Mouse (Mus musculus) left cerebral cortex, adult 8-10 months (tissue): Measurements from ENCODE around the gene Xirp1. TPM values are rescaled to one million over a fixed set of nuclear protein-coding genes. Genes with fewer than 3 reads are reported as not detected.

Experiments
- DNase-seq, 2 experiments: peaks; one replicate each; pipeline ENCODE4 v3.0.0; 2022; ENCODE audit warnings: low spot score in 2 of 2
- total RNA-seq, 4 experiments: library from RNA; stranded (reverse); gene quantifications; 2 replicates each; pipeline ENCODE4 v1.2.4; 2022

Xirp1 gene
- total RNA-seq, 4 experiments from 2014 or later, result 0.07 to 0.51 (median 0.31) TPM

DNA sequence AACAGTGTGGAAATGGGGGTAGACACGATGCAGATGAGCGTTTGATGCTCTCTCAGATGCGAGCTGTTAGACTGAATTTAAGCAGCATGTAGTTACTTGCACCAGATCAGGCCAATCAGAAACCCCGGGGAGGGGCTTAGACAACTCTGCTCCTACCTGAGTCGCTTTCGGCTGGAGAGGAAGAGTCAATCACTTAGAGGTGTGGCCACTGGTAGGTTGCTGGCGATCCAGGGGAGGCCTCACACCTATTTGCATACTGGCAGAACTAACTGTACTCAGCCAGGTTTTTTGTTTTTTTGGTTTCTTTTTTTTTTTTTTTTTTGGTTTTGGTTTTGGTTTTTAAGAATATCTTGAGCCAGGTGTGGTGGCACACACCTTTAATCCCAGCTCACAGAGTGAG is 35.1 kb downstream of the Xirp1 start:
- no peak for DNase-seq

DNA sequence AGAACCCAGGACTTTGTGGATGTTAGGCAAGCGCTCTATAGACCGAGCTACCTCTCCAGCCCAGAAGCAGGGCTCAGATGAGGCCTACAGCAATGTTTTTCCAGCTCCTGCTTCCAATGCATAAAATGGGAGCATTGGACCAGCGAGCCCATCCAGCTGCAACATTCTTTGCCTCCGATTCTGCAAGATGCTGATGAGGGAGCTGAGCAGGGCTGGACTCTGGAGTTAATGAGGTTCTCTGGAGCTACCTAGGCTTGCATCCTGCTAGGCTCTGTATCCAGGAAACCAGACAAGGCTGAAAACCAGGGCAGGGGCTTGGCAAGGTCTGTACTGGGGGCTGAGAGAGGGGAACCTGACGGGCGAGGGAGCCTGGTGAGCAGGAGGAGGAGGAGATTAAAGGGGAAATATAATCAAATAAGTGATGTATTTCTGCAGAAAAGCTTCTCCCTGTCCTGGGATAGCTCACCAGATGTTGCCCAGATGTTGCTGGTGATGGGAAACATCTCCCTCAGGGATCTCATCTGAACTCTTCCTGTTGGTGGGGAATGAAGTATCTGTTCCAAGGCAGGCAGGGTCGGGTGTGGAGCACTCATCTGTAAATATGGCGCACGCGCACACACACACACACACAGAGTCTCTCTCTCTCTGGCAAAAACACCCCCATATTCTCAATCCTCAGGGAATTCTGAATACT is 37.4 kb downstream of the Xirp1 start:
- no peak for DNase-seq

DNA sequence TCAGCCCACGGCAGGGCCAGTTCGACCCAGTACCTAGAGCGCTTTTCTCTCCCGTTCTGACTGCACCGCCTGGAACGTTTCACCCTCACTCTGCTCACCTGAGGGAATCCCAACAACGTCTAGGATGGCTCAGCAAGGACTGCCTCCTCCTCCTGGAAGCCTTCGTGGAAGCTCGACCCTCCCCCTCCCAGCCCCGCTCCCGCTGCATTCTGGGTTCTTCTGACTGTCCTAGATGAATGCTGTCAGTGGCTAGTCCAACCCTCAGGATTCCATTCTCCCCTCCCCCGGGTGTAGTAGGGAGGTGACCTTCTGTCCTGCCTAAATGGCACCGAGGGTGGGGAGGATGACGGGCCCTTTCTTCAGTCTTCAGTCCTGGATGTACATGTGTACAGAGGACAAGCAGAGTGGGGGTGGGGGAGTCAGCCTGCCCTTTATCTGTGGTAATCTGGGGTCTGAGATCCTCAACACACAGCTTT is 38.8 kb downstream of the Xirp1 start, which contains the start of gene Csrnp1:
Csrnp1 (minus strand) TSS at position 123 of the 476 bp plus-strand sequence.
- no peak for DNase-seq

DNA sequence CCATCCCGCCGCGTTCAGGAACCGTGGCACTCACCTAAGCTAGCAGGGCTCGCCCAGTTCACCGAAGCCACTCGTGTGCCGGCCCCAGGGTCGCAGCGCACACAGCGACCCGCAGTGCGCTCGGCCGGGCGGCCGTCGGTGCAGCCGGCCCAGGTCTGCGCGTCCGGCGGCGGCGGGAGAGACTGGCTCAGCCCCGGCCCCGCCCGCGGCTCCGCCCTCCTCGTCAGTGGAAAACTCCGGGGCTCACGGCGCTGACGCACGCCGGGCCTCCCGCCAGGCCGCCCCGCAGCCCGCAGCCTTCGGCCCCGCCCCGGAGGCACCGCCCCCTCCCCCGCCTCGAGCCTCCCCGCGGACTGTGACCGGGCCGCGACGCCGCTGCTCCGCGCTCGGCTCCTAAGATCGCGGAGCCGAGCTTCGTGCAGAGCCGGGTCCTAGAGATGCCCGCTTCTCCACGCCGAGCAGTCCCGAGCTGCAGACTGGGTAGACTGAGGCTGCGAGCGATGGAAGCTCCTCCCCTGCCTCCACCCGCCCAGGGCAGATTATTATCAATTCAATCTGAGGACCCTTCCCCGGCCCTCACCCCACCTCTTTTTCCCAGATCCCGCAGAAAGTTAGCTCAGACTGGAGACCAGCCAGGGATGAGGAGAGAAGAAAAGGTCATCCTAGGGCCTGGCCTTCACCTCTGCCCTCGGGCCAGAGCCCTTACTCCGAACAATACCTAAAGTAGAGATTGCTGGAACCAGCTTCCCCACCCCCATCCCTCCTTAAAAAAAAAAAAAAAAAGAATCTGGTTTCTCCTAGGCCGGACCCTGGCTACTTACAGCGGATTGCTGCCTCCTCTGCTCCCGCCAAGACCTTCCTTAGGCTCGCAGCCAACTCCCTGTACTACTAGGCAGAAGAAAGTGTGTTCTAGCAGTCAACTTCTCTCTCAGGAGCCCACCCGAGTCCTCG is 39.5 kb downstream of the Xirp1 start:
- peak; percentile 73 to 84 for DNase-seq

DNA sequence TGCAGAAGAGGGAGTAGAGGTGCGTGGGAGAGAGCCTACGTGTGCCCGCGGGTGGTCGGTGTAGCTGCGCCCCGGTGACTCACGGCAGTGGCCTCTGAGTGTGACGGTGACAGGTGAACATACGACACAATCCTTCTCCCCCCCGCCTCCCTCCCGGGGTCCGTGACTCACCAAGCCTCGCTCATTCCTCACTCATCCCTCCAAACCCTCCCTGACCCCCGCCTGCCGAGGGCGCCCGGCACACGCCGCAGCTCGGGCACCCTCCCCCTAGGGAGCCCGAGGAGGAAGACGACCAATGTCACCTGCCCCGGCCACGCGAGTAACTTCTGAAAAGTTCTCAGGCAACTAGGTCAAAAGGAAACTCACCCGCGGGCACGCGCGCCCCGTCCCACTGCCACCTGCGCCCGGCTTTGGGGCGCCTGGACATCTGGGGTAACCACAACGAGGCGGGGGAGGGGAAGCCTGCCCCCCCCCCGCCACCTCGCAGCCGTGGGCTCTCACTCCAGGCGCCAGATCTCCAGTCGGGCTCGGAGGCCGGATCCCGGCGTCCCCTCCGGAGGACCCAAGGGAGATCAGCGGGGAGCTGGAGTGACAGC is 40.3 kb downstream of the Xirp1 start:
- peak in 1 of 2 experiments; percentile 53 for DNase-seq

DNA sequence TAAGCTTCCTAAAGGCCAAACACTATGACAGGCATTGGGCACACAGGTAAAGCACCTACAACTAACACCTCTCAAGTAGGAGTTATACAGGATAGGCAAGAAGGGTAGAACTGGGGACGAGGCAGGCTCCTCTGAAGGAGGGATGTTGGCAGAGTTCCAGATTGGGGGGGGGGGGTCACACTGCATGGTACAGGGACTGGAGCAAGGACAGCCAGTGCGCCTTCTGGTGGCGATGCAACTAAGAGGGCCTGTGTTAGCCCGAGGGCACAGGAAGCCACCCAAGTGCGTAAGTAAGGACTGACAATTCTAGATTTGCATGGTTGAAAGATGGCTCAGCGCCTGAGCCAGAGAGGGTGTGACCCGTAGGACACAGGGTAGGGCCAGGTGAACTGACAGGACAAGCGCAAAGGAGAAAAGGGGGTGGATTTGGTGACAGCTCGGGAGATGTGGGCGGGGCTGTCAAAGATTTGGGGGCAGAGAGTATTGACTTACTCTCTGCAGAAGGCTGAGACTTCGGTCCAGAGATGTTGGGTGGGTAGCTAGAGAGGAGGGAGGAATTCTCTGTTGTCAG is 41.1 kb downstream of the Xirp1 start:
- DNase-seq, result peak in 1 of 2 experiments; percentile 48

DNA sequence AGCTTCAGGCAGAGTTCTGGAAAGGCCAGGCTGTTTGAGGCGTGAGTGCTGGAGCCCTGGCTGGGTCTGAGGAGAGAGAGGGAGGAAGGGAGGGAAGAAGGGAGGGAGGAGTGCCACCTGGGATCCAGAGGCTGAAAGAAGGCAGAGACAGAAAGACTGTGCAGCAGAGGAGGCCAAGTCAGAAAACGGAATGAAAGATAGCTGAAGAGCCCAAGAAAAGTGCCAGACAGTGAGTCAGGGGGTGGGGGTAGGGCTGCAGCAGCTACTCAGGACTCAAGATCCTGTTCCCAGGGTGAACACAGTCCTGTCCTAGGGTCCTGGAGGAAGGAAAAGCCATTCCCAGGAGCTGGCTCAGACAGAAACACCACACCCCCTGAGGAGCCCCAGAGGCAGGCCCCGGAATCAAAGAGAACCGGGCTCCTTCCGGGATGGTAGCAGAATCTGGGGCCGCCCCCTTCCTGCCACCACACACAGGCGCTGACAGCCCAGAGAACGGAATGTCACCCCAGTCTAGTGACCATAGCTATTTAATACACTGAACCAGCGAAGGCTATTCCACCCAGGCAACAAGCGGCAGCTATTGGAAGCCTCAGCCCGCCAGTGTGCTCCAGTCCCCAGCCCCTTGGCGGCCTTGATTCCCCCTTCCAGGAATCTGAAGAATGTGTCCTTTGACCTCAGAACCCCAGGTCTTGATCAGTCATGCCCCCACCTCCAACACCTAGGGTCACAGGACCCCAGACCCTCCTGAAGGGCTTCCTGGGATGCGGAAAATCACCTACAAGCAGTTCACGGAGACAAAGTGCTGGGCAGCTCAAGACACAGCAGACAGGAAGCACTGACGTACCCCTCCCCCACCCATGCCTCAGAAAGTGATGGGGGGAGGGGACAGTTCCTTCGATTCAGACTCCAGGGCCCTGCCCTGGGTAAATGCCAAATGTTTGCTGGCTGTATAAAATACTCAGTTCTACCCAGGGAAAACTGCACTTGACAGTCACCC is 41.9 kb downstream of the Xirp1 start:
- peak in 1 of 2 experiments; percentile 62 for DNase-seq

DNA sequence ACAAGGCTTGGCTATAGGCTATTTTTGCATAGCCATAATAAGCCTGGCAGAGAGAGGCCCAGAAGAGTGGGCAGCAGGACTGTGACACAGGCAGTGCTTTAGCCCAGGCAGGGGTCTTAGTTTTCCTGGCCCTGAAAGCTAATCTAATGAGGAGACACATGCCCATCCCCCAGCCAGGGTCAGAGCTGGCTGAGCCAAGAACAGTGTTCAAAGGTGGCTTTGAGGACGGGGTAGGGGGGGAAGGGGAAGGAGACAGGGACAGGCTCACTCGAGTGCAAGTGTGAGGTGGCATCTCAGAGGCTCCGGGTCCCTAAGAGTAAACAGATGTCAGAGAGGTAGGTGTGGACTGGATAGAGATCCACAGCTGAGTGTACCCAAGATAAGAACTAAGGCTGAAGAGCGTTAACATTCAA is 42.6 kb downstream of the Xirp1 start:
- DNase-seq, result no peak

DNA sequence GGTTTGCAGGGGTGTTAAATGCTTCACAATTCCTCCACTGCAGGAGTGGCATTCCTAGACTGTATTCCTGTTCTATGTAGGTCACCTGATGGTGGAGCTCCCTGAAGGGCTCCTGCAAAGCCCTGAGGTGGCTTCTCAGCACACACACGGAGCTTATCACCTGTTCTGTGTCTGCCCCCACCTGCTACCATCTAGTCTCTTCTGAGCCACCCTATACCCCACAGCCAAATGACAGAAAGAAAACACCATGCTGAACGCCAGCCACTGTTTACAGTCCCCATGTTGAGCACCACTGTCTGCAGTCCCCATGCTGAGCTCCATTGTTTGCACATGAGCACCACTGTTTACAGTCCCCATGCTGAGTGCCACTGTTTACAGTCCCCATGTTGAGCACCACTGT is 43.6 kb downstream of the Xirp1 start:
- DNase-seq, result no peak

DNA sequence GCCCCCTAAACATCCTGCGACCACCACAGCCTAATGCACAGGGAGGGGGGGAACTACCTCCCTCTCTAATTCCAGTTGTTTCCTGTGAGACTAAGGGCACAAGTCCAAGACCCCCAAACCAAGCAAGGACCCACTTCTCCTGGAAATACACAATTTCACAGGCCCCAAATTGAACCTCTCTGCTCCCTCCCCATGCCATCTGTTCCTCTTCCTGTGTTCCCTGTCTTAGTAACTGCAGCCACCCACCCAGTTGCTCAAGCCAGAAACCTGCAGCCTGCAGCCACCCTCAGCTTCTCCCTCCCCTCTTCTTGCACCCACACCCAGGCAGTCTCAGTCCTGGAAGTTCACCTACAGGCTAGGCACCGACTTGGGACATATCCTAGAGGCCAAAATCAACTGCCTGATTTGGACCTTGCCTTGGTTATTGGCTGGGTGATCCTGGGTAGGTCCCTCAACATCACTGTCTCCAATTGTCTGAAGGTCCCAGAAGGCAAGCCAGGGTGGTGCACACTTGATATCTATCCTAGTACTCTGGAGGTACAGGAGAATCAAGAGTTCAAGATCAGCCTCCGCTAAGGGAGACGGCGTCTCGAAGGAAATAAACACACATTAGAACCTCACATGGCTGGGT is 44.5 kb downstream of the Xirp1 start:
- DNase-seq, result peak in 1 of 2 experiments; percentile 84

DNA sequence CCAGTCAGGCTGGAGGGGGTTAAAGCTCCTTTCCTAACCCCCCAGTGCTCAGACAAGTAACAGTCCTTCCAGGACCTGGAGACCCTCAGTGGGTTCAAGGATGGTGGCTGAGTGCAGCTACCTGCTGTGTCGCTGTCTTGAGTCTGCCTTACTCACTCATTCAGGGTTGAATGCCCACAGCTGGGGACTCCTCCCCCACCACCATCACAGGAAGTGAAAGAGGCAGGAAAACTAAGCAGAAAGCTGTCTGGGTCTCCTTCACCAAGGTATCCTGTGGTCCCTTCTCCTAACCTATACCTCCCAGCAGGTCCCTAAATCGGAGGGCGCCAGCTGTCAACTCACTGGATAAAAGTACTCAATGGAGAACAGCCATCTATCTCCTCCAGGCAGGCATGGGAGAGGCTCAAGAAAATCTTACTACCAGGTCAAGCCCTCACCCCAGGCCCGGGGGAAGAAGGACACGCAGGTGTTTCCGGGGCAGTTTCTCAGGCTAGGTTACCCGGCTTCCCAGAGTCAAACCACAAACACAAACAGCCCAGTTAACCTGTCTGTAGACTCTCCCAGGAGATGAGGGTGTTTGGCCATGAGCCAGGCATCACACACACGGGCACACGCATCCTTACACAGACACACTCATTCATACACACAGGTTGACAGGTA is 45.1 kb downstream of the Xirp1 start:
- DNase-seq, result no peak

DNA sequence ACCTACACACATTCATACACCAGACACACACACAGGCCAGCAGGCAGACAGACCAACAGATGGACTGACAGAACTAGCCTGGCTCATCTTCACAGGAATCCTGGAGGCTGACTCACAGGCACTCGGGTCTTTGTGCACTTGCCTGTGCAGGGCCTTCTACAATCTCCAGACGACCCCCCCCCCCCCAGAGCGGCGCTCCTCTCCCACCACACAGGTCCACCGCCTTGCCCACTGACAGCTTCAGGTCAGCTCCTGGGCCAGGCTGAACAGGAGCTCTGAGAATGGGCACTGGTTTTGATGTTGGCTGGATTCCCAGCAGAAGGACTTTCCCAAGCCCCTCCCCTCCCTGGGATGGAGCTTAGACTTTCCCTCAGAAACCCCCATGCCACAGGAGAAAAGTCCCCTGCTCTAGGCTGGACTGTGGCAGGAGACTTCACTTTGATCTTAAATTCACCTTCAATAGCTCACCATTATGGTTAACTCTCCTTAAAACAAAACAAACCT is 45.8 kb downstream of the Xirp1 start:
- DNase-seq, result no peak

DNA sequence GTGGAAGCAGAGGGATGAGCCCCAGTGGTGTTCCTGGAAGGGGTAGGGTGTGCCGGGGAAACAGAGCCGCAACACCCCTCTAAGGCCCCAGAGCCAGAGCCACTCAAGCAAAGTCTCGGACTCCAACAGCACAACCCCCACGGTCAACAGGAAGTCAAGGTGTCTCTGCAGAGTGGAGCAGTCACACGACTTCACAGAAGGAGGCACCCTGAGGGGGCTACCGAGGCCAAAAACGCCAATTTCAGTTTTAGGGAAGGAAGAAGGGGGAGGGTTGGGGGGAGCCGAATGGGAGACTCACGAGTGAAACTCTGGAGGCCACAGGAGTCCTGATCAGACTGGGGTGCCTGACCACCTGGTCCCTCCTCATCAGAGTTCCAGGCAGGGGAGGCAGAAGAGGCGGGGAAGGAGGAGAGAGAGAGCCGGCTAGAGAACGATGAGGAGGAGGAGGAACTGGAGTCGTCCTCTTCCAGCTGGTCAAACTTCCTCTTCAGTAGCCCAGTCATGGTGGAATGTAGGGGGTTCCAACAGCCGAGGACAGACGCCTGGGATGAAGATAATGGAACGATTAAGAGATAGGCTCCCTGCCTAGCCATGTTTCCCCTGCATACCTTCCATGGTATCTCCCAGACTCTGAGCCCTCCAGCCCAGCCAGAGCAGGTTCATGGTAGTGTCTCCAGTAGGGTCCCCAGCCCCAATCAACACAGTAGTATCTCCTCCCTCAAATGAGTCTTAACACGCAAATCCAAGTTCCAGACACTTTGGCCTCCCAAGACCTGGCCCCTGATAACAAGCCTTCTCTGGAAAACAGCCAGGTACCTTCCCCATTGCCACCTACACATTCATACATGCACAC is 46.5 kb downstream of the Xirp1 start:
- no peak for DNase-seq

DNA sequence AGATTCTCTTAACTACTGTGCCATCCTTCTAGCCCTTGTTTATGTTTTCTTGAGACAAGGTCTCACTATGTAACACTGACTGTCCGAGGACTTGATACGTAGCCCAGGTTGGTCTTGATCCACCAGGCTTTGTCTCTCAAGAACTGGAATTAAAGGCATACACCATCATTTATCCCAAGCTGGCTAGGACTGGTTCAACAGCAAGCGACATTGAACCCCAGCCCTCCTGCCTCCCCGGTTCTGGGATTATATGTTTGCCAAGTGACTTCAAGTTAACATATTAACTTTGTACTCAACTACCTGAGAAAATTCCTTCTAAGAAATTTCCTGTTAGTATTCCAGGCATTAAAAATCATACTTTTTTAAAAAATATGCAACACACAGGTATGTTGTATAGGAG is 48.1 kb downstream of the Xirp1 start:
- DNase-seq, result no peak

DNA sequence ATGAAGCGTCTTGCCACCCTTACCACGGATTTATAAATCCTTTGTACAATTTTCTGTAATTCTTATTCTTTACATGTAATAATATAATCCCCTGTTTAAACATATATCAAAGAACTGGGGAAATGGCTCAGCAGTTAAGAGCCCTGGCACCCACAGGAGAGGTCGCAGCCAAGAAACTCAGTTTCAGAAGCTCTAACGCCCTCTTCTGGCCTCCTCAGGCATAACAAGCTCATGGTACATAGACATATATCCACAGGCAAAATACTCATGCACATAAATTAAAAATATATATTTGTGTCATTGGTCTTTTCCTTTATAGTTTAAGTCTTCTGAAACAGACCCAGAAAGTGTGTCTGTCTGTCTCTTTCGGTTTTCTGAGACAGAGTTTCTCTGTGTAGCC is 48.8 kb downstream of the Xirp1 start:
- DNase-seq, result no peak

DNA sequence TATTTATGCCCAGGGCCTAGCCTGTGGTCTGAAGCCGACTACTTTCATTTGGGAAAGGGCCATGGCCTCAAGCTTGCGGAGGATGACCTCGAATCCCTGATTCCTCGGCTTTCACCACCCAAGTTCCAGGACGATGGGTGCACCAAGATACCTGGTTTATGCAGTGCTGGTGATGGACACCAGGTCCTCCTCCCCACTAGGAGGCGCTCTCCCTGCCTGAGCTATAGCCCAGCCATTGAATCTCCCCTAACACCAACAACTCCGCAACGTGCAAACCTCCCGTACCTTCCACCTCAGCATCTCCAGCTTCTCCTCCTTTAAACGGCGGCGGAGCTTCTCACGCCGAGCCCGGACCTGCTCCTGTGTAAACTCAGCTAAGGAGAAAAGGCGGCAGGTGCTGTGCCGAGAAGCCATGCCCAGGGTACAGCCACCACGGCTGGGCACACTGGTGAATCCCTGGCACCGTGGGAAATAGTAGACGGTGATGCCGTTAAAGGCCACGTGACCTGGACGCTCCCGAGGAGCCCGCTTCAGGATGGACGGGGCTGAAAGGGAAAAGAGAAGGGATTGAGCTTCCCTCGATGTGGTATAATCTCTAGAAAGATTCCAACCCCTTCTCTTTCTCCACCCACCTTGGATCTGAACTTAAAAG is 49.4 kb downstream of the Xirp1 start:
- DNase-seq, result no peak

DNA sequence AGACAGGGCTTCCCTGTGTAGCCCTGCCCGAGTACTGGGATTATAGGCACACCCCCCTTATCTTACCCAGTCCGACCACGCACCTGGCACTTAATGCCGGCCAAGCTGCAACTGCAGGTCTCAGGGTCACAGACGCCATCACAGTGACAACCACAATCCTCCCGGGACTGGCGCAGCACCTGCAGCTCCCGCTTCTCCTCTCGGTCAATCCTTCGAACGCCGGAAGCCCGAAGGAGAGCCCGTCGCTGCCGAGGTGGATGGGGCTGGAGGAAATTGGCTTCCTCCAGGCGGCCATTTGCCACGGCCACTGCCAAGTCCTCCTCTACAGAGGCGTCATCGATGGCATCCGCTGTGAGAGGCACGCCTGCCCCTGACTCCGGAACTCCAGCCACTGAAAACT is 50.1 kb downstream of the Xirp1 start:
- no peak for DNase-seq

DNA sequence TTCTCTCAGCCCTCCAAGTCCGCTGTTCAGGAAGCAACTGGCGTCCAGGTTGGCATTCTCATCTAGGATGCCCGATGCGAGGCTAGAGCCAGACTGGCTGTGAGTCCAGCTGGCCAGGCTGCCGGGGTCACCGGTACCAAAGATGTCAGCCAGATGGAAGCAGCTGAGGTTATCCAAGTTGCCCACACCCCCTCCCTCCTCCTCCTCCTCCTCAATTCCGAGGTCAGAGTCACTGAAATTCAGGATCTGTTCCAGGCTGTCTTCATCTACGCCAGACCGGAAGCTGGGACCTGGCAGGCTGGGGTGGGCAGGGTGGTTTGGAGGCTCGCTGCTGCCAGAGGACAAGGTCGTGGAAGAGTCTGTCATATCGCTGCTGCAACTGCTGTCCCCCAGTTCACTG is 50.8 kb downstream of the Xirp1 start:
- DNase-seq, result no peak
